17 mouse cellular contexts compared by ENCODE assay signal in genomic region chr4:129112231-129112630, GRCm38 (mm10). TPM values are rescaled to one million over a fixed set of nuclear protein-coding genes. Genes with fewer than 3 reads are reported as not detected.
DNase-seq lines count a peak whose midpoint lies in the region; ATAC-seq and TF ChIP-seq lines count a peak whose summit lies in the region.
"Had no signal": no experiment of that assay in that cellular context is flagged by ENCODE, and none has a peak within 500 bp of the region (broad histone marks: within the 10 kb centered on the region; RNA-seq: fewer than 3 reads in every experiment).

No protein-coding gene starts in this region.

- 72% methylated on average over 13 of the region's 13 CpGs for WGBS in forebrain, embryonic 12.5 days
- 69% methylated on average over 13 of the region's 13 CpGs for WGBS in forebrain, embryonic 13.5 days
- WGBS in liver, embryonic 12.5 days (ENCODE audit: insufficient replicate concordance), result 51% methylated on average over 13 of the region's 13 CpGs
- whole genome bisulfite sequencing in hindbrain, postnatal 0 days, result 37% methylated on average over 13 of the region's 13 CpGs

- H3K9ac ChIP-seq in forebrain, embryonic 12.5 days, result no peak overlapping the region
- H3K9ac ChIP-seq in forebrain, embryonic 13.5 days, result no peak overlapping the region
- H3K9ac ChIP-seq in liver, embryonic 12.5 days, result no peak overlapping the region
- no peak overlapping the region for H3K9ac ChIP-seq in hindbrain, postnatal 0 days (replicated peaks; ENCODE audit: low read length)
- H3K9ac ChIP-seq: embryonic facial prominence, embryonic 15.5 days; liver, embryonic 15.5 days had no signal

- no peak for TF ChIP-seq CTCF in hindbrain, postnatal 0 days (IDR thresholded peaks at IDR 0.05; ENCODE audit: low read depth)

- no peak overlapping the region for H3K4me3 ChIP-seq in forebrain, embryonic 12.5 days (replicated peaks)
- no peak overlapping the region for H3K4me3 ChIP-seq in forebrain, embryonic 13.5 days
- H3K4me3 ChIP-seq in liver, embryonic 12.5 days, result no peak overlapping the region
- no peak overlapping the region for H3K4me3 ChIP-seq in hindbrain, postnatal 0 days (ENCODE audit: low read length)
- H3K4me3 ChIP-seq: embryonic facial prominence, embryonic 15.5 days; liver, embryonic 15.5 days; megakaryocyte, embryonic 14.5 days had no signal

- H3K4me1 ChIP-seq in forebrain, embryonic 12.5 days, result peaks cover 28% of the 10 kb centered on the region
- H3K4me1 ChIP-seq in forebrain, embryonic 13.5 days, result peaks cover 34% of the 10 kb centered on the region
- peaks cover 22% of the 10 kb centered on the region for H3K4me1 ChIP-seq in liver, embryonic 12.5 days
- H3K4me1 ChIP-seq in hindbrain, postnatal 0 days (ENCODE audit: insufficient read depth, low read length), result peaks cover 5% of the 10 kb centered on the region; the same call in 1 of the 2 replicates
- H3K4me1 ChIP-seq: liver, embryonic 15.5 days had no signal

- H3K27ac ChIP-seq in forebrain, embryonic 12.5 days, result no peak overlapping the region
- H3K27ac ChIP-seq in forebrain, embryonic 13.5 days, result no peak overlapping the region
- no peak overlapping the region for H3K27ac ChIP-seq in liver, embryonic 12.5 days
- H3K27ac ChIP-seq in hindbrain, postnatal 0 days, result no peak overlapping the region
- H3K27ac ChIP-seq: embryonic facial prominence, embryonic 15.5 days; liver, embryonic 15.5 days had no signal

- H3K36me3 ChIP-seq in forebrain, embryonic 12.5 days (replicated peaks), result no peaks in the 10 kb centered on the region
- no peaks in the 10 kb centered on the region for H3K36me3 ChIP-seq in forebrain, embryonic 13.5 days (ENCODE audit: poor library complexity, severe bottlenecking)
- H3K36me3 ChIP-seq in liver, embryonic 12.5 days, result no peaks in the 10 kb centered on the region
- H3K36me3 ChIP-seq in hindbrain, postnatal 0 days (ENCODE audit: insufficient read depth, low read length), result no peaks in the 10 kb centered on the region
- H3K36me3 ChIP-seq: embryonic facial prominence, embryonic 15.5 days; liver, embryonic 15.5 days had no signal

- H3K4me2 ChIP-seq in forebrain, embryonic 12.5 days, result no peak overlapping the region
- no peak overlapping the region for H3K4me2 ChIP-seq in forebrain, embryonic 13.5 days
- no peak overlapping the region for H3K4me2 ChIP-seq in liver, embryonic 12.5 days
- 0 out of 2 replicates have a peak overlapping the region, but pooled peaks have one; percentile 10 for H3K4me2 ChIP-seq in hindbrain, postnatal 0 days (ENCODE audit: low read depth, low read length)
- H3K4me2 ChIP-seq: embryonic facial prominence, embryonic 15.5 days; liver, embryonic 15.5 days had no signal

- peaks cover 34% of the 10 kb centered on the region for H3K27me3 ChIP-seq in forebrain, embryonic 12.5 days
- peaks cover 15% of the 10 kb centered on the region for H3K27me3 ChIP-seq in forebrain, embryonic 13.5 days
- H3K27me3 ChIP-seq in liver, embryonic 12.5 days (replicated peaks), result peaks cover 84% of the 10 kb centered on the region
- no peaks in the 10 kb centered on the region for H3K27me3 ChIP-seq in hindbrain, postnatal 0 days (ENCODE audit: insufficient read depth, low read length)

- DNase-seq in liver, result peak; percentile 20
- DNase-seq in ZHBTc4 (ENCODE audit: low read depth, low spot score), result peak; percentile 34
- no peak for DNase-seq in hindbrain, postnatal 0 days (ENCODE audit: low spot score)
- DNase-seq in right cerebral cortex, postnatal 25 days, result no peak
- DNase-seq in urinary bladder, postnatal 25 days (ENCODE audit: low spot score), result no peak
- DNase-seq: gastrocnemius, postnatal 25 days; layer of hippocampus, adult 9-11 months; thymus, postnatal 4 days had no signal

- no peaks in the 10 kb centered on the region for H3K9me3 ChIP-seq in forebrain, embryonic 12.5 days
- no peaks in the 10 kb centered on the region for H3K9me3 ChIP-seq in forebrain, embryonic 13.5 days (replicated peaks)
- no peaks in the 10 kb centered on the region for H3K9me3 ChIP-seq in liver, embryonic 12.5 days (replicated peaks)
- no peaks in the 10 kb centered on the region for H3K9me3 ChIP-seq in hindbrain, postnatal 0 days (ENCODE audit: low read length)
- H3K9me3 ChIP-seq: embryonic facial prominence, embryonic 15.5 days; liver, embryonic 15.5 days had no signal

- peak; percentile 49; the same call in 1 of the 2 replicates for ATAC-seq in forebrain, embryonic 12.5 days (ENCODE audit: low FRiP score)
- no peak for ATAC-seq in forebrain, embryonic 13.5 days
- ATAC-seq in liver, embryonic 12.5 days, result no peak
- no peak for ATAC-seq in hindbrain, postnatal 0 days

RNA-seq across cellular contexts. Expression of gene Tmem54, which starts 6.9 kb away (rescaled TPM):
- polyA plus RNA-seq in forebrain, embryonic 12.5 days (2016; fragmentation: Nextera tagmentation; extraction: Ambion mirVana), result 0.54 and 1.9 TPM in 2 replicates
- not detected in 2 replicates for polyA plus RNA-seq in forebrain, embryonic 13.5 days (2015; fragmentation: Nextera tagmentation; extraction: Ambion mirVana)
- 1.9 and 2.0 TPM in 2 replicates for polyA plus RNA-seq in liver, embryonic 12.5 days (2016; fragmentation: Nextera tagmentation; extraction: Ambion mirVana)
- not detected in 2 replicates for total RNA-seq in hindbrain, postnatal 0 days (2014; rRNA removed)
- 0.19 and 0.39 TPM in 2 replicates for polyA plus RNA-seq in hindbrain, postnatal 0 days (2015; fragmentation: Nextera tagmentation; extraction: Ambion mirVana)
- total RNA-seq: gastrocnemius, postnatal 25 days; left cerebral cortex, postnatal 36 days had no signal
- polyA plus RNA-seq: heart, embryonic 14.5 days; neural tube, embryonic 14.5 days had no signal

RNA-seq across cellular contexts. Expression of gene Hpca, which starts 9.6 kb away (rescaled TPM):
- 6.0 and 6.4 TPM in 2 replicates for polyA plus RNA-seq in forebrain, embryonic 12.5 days (2016; fragmentation: Nextera tagmentation; extraction: Ambion mirVana)
- 19.6 and 20.4 TPM in 2 replicates for polyA plus RNA-seq in forebrain, embryonic 13.5 days (2015; fragmentation: Nextera tagmentation; extraction: Ambion mirVana)
- polyA plus RNA-seq in liver, embryonic 12.5 days (2016; fragmentation: Nextera tagmentation; extraction: Ambion mirVana), result 1.9 and 2.3 TPM in 2 replicates
- total RNA-seq in hindbrain, postnatal 0 days (2014; rRNA removed), result 270 and 290 TPM in 2 replicates
- polyA plus RNA-seq in hindbrain, postnatal 0 days (2015; fragmentation: Nextera tagmentation; extraction: Ambion mirVana), result 179 and 202 TPM in 2 replicates
- total RNA-seq: gastrocnemius, postnatal 25 days had no signal

RNA-seq across cellular contexts. Expression of gene Fndc5, which starts 24.6 kb away (rescaled TPM):
- polyA plus RNA-seq in forebrain, embryonic 12.5 days (2016; fragmentation: Nextera tagmentation; extraction: Ambion mirVana), result 0.86 and 1.1 TPM in 2 replicates
- 0.93 and 1.1 TPM in 2 replicates for polyA plus RNA-seq in forebrain, embryonic 13.5 days (2015; fragmentation: Nextera tagmentation; extraction: Ambion mirVana)
- 1.3 and 1.8 TPM in 2 replicates for polyA plus RNA-seq in liver, embryonic 12.5 days (2016; fragmentation: Nextera tagmentation; extraction: Ambion mirVana)
- 33.5 and 38.4 TPM in 2 replicates for total RNA-seq in hindbrain, postnatal 0 days (2014; rRNA removed)
- 19.6 and 20.1 TPM in 2 replicates for polyA plus RNA-seq in hindbrain, postnatal 0 days (2015; fragmentation: Nextera tagmentation; extraction: Ambion mirVana)

RNA-seq across cellular contexts. Expression of gene Rnf19b, which starts 54.2 kb away (rescaled TPM):
- 14.3 and 15.6 TPM in 2 replicates for polyA plus RNA-seq in forebrain, embryonic 12.5 days (2016; fragmentation: Nextera tagmentation; extraction: Ambion mirVana)
- 12.9 and 15.2 TPM in 2 replicates for polyA plus RNA-seq in forebrain, embryonic 13.5 days (2015; fragmentation: Nextera tagmentation; extraction: Ambion mirVana)
- 7.1 TPM in 2 replicates for polyA plus RNA-seq in liver, embryonic 12.5 days (2016; fragmentation: Nextera tagmentation; extraction: Ambion mirVana)
- 141 and 156 TPM in 2 replicates for total RNA-seq in hindbrain, postnatal 0 days (2014; rRNA removed)
- 29.9 and 31.8 TPM in 2 replicates for polyA plus RNA-seq in hindbrain, postnatal 0 days (2015; fragmentation: Nextera tagmentation; extraction: Ambion mirVana)

Comparison
In these comparisons a context has a peak if more than half of its experiments do, and no peak if none do; other contexts are left out.
1. DNase-seq: peak in liver (single experiment) and ZHBTc4 (single experiment); none in hindbrain, postnatal 0 days (single experiment), right cerebral cortex, postnatal 25 days (single experiment) and urinary bladder, postnatal 25 days (single experiment).